Mouse (Mus musculus) 3134 (cell line): Measurements from ENCODE around the gene Mgat4e.
"Not testable (repeated sequence)": the region's sequence is repeated elsewhere in the genome, so short reads cannot be mapped to it uniquely, and the experiment has no call there.

ENCODE experiments used
- DNase-seq: peaks from one replicate; pipeline ENCODE4 v3.0.0-alpha.2; 2011; ENCODE audit warnings: low spot score; ENCODE audit not compliant: insufficient read length; ENCODE audit errors: extremely low read depth

Gene Mgat4e

DNA sequence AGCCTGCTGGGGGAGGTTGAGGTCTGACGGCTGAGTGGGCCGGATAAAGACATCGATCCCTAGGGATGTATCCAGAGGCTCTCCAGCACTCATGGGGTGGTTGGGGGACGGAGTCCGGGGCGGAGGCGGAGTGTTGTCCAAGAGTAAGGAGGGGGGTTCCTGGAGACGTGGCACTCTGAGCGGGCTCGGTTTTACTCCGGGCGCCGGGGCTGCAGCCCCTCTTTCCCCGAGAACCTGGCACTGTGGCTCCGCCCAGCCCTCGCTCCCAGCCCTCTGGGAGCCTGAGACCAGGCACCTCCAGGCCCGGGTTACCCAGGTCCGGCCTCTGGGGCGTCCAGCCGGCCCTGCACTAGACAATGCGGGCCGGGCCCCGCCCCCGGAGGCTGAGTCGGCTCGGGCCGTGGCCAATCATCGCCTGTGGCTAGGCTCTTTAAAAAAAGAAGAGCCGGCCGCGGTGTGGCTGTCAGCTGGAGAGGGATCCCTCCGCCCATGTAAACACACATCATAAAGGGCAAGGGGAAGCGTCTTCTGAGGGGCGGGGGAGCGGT, 7.3 kb upstream of the Mgat4e start:
- DNase-seq: peak; percentile 89

DNA sequence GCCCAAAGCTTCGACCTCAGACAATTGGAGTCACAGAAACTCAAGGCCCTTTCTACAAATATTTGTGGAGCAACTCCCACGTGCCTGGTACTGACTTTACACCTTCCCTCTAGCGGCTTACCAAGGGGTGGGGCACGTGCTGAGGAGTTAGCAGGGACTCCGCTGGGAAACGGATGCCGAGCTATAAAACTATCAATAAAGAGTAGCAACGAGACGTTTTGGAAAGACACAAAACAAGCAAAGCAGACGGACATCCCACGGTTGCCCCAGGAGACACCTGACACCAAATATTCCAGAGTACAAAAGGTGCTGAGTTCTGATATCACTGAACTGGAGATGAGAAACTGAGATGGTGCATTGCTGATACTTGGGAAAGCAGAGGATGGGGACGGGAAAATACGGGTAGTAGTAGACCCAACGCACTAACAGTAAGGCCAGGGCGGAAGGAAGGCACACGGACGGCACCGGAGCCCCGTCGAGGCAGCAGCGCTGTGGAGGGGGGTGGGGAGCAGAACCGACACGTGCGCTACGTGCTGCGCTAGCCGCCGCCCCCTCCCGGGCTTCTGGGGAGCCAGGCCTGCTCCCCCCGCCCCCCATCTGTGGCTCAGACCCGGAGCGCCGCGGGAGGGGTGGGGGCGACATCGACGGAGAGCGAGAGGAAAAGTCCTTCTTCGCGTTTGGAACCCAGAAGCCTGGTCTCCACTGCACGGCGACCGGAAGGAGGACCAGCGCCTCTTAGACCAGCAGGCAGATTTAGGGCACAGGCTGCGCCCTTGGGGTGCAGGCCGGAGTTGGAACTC, 6.6 kb upstream of the Mgat4e start:
- DNase-seq: peak; percentile 9

DNA sequence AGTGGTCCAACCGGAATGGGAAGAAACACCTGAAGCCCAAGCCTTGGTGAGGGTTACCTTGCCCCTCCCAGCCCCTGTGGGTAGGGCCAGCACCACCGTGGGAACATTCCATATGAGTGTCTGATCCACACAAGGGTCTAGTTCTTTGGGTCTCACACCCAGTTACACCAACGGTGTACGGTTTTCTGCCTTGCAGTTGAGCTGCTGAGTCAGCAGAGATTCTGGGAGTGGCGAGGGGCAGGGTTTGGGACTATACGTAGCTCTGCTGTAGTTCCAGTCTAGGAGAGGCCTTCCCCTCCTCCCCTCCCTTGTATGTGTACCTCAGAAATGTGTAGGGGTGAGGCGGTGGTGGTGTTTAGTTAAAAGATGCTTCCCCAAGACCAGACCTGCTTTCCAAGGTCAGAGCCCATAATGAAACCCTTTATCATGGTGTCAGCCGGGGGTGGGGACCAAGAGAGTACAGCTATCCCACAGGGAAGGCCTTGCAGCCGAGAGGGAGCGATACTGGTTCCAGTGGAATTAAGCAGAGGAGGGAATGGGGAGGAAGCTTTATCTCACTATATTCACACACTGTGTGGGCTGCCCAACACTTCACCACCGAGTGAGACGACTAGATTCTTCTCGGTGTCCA, 5.9 kb upstream of the Mgat4e start:
- no peak for DNase-seq

DNA sequence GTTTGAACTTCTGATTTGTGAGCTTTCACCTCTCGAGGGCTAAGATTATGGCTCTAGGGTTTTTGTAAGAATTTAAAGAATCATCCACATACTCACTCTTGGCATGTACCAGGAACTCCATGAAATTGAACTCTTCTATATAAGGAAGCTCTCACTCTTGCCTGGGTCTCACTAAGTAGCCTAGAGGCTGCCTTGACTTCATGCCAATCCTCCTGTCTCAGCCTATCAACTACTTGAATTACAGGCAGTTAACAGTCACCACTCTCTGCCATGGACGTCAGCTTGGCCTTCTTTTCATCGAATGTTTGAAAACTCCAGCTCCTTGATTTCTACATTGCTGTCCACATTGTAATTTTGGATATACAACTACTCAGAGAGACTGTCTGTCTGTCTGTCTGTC, 2.9 kb upstream of the Mgat4e start:
- DNase-seq: no peak

DNA sequence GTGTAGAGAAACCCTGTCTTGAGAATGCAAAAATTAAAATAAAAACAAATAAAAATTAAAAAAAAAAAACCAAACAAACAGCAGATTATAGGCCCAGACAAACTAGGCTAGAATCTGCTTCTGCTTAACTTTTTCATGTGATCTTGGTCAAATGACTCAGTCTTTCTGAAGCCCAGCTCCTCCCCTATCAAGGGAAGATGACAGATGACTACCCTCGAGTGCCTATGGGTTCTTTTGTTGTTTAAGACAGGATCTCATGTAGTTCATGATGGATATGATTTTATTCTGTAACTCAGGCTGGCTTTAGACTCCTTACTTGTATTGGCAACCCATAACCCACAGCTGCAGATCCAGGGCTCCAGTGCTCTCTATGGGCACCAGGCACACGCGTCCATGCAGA, 2.4 kb upstream of the Mgat4e start:
- no peak for DNase-seq

DNA sequence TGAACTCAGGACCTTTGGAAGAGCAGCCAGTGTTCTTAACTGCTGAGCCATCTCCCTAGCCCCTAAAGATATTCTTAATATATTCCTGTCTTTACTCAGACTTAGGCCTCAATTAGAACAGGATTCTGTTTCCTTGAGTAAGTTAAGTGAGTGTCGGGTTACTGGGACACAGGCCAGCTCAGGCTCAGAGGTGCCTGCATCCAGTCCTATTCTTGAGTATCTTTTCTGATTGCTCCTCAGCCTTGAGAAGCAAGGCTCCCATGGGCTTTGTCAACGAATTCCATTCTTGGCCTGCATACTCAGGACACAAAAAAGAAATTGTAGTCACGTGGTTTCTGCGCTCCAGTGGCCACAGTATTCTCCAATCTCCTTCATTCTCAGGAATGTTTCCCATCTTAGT, 1.3 kb downstream of the Mgat4e start:
- no peak for DNase-seq

DNA sequence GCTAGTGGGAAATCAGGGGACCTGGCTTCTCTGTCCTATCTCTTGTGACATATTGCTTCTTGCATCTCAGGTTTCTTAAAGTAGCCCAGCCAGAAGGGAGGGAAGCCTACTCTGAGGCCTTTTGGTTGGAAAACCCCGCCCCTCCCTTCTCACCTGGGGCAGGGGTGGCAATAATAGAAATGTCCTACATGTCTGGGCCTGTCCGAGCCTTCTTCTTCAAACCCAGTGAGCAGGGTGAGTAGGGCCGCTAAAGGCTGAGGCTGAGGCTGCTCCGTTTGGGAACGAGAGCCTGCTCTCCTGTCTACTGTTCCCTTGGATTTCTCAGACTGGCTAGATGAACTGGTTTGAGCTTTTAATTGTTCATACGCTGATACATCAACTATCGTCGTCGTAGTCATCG, 8.9 kb downstream of the Mgat4e start:
- DNase-seq: no peak

DNA sequence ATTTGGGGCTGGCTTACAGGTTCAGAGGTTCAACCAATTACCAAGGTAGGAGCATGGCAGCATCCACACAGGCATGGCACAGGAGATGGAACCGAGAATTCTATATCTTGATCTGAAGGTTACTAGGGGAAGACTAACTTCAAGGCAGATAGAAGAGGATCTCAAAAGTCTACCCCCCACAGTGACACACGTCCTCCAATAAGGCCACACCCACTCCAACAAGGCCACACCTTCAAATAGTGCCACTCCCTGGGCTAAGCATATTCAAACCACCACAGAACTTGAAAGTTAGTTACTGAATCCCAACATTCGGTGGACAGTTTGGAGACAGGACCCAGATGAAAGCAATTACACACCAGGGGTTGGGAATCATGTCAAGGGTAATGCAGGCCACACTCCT, 14.0 kb downstream of the Mgat4e start:
- DNase-seq: no peak

DNA sequence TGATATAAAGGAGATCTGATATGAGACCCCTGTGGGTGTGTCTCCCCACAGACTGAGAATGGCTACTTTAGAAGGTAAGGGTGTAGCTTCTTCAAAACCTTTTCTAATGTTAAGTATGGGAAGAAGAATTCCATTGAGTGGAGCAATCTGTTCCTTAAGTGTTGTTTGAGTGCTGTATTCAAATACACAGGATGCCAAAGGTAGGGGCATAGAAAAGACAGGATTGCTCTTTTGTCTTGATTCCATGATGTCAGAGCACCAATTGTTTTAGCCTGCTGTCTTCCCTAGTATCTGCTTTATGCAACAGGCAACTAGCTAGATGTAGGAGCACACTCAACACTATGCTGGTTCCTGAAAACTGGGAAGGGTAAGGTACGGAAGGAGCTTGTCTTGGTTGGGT, 14.4 kb downstream of the Mgat4e start:
- no peak for DNase-seq

DNA sequence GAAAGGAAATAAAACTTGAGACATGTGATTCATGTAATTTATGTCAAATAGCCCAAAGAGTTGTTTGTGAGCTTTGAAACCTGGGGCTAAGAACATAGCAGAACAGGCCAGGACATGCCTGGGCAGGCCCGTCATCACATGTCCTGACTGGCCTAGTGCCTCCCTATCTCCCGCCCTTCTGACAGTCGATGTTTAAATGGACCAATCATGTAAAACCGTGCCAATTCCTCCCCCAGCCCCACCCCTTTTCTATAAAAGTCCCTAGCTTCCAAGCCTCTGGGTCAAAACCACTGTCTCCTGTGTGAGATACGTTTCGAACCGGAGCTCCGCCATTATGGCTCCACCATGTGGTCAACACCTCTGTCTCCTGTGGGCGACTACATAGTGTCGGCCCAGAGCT, 15.8 kb downstream of the Mgat4e start:
- not testable (repeated sequence) for DNase-seq

DNA sequence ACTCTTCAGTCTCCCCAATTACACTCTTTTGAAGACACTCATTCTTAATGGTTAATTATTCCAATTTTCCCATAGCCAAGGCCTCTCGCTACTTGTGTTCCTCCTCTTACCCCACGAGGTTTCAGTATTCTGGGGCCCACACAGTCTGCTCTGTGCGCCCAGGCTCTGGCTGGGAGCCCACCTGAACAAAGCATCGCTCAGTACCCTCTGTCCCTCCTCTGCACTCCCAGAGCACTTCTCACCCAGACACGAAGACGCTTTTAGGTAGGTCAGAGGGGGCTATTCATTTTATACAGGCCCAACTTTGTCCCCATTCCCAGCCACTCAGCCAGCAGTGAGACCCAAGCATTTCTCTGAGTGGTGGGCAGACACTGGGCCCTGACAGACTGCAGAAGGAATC, 18.9 kb downstream of the Mgat4e start:
- no peak for DNase-seq

DNA sequence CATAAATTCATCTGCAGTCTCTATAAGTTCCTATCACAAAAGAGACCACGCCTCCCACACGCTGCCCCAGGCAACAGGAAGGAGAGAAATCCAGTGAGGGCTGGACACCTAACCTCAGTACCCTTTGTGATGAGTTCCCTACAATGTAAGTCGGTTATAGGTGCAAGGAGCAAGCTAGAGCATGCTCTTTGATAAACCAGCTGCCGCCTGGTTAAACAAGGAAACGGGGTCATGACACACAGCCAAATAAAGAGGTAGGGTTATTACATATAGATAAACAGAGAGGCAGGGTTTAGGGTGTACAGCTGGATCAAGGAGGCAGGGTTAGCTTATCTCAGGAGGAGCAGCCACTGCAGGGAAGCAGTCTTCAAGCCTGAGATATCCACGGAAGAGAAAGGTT, 22.7 kb downstream of the Mgat4e start:
- DNase-seq: no peak

DNA sequence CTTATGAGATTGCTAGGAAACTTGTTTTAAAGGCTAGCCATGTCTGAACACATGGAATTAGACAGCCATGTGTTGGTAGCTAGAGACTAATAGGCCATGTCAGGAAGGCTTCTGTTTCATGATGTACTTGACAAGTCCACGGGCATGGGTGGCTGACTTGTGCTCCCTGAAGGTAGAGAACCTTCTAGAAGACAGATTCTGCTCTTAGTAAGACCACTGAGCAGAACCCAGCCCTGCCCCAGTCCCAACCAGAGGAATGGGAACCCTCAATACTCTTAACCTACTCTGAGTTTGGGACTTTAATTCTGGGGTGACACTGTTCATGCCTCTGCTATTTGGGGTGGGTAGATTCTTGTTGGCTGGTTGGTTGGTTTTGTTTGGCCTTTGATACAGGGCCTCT, 24.5 kb downstream of the Mgat4e start:
- DNase-seq: no peak

DNA sequence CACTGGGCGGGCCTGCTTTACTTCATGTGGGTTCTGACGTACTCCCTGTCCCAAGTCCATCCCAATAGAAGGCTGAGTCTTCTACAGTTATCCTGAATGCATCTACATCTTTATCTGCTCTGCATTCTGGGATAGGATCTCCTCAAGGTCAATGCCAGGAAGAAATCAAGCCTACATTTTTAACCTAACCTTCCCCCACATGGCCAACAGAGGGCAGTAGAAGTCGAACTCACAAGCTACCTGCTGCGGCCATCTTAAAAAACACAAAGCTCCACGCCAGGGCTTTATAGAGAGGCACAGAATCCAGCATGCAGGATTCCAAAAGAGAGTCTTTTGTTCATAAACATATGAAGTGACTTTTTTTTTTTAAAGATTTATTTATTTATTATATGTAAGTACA, 25.1 kb downstream of the Mgat4e start:
- no peak for DNase-seq

DNA sequence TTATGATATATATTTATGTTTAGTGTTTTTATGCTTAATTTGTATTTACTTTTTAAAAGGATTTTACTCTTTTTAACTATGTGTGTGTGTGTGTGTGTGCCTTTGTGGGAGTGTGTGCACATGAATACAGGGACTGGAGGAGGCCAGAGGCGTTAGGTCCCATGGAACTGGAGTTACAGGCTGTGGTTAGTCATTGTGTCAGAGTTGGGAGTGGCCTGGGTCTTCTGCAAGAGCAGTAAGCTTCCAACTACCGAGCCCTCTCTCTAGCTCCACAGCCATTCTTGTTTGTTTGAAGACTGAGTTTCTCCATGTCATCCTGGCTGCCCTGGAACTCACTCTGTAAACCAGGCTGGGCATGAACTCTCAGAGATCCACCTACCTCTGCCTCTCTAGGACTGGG, 27.2 kb downstream of the Mgat4e start:
- no peak for DNase-seq

DNA sequence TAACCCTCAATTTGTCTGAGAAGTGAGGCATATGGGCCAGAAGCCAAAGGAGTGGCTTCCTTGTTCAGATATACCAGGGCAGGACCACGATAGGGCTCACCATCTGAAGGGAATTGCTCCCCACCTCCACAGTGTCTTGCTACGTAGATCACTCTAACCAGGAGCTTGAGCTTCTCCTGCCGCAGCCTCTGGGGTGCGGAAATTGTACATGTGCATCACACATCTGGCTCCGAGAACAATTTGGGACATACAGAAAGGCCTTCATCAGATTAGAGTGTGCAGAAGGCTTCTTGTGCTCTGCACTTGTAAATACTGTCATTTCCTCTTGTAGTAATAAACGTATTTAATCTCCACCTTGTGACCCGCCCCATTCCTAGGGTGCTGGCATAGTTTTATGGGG, 28.3 kb downstream of the Mgat4e start:
- no peak for DNase-seq

DNA sequence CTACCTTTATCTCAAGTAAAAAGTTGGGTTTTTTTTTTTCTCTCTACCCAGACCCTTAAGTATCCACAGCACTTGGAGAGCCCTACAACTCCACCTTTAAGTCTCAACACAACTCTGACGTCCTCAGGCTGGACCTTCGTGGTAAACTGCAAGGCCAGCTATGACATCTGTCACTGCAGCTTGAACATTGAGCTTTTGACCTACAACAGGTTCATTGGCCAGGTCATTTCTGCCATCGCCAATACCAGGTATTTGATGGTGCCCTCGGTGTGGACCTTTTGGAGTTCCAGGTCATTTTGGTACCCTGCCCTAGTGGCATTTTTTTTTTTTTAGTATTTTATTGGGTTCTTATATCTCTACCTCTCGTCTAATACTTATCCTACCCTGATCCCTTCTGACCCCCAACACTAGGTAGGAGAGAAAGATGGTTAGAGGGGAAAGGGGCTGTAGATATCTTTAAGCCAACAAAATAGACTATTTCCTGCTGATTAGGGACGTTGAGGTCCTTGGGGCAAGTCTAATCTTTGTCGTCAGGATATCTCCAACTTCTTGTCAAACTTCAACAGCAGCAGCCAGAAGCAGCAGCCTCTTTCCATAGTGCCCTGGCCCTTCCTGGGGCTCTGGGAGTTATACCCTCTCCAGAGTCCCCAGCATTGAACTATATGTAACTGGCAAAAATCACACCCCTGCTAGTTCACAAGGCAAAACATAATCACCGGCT, 29.3 kb downstream of the Mgat4e start:
- DNase-seq: no peak

DNA sequence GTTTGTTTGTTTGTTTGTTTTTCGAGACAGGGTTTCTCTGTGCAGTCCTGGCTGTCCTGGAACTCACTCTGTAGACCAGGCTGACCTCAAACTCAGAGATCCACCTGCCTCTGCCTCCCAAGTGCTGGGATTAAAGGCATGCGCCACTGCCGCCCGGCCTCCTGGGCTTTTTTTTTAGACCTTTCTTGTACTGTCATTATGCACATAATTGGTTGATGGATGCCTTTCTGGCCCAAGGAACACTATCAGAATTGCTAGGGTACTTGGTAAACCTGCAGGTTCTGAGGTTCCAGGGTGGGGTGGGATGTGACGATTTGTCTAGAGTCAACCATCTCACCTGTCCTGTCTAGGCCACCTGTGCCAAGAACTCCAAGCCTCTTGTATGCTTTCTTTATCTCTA, 30.3 kb downstream of the Mgat4e start:
- DNase-seq: not testable (repeated sequence)

DNA sequence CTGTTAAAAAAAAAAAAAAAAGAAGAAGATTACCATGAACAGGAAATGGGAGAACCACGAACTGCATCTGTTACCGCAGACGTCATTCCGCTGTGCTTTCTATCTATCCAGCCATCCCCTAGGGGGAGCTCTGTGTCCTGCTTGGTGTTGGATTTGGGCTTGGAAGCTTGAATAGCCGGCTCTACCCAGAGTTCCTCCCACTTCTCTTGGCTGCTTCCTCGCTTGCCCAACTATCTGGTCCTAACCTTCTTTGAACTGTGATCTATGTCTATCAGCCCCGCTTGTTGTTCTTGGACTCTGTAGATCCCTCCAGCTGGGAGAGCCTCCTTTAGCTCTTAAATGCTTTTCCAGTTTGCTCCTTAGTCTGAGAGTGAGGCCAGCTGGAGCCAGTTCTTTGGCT, 30.8 kb downstream of the Mgat4e start:
- peak; percentile 14 for DNase-seq

DNA sequence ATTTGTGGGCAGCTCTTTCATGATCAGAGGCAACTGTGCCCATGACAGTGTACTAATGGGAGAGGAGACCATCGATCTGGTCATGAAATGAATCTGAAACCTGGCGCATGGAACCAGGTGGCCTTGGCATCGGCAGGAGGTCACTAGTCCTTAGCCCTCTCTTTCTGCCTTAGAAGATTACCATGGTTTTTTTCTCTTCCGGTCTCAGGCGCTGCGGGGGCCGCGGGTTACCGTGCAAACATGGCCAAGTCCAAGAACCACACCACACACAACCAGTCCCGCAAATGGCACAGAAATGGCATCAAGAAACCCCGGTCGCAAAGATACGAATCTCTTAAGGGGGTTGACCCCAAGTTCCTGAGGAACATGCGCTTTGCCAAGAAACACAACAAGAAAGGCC, 31.6 kb downstream of the Mgat4e start:
- DNase-seq: not testable (repeated sequence)

DNA sequence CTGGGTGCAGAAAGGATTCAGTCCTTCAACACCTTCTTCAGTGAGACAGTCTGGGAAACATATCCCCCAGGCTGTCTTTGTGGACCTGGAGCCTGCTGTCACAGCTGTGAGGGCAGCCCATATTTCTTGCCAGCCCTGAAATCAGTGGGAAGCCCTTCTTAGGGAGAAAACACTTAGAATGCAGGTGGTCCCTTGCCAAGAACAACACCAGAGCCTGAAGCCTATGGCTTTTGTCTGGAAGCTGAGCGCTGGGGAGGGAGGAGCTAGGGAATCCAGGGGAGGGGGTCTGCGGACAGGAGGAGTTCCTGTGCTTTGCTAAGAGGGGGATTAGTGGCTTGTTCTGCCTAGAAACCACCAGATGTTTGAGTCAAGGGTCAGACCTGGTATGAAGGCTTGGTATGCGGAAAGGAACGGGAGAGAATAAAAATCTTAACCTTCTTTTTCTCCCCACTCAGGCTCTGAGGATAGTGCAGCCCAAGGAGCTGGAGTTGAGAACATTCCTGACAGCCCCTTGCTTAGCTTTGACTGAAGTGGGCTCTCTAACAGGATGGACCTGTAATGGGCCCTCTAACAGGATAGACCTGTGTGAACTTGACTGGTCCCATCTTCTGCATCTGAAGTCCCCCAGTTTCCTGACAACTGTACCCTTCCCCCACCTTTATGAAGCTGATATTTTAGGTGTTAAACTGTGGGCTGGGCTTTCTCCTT, 32.8 kb downstream of the Mgat4e start:
- no peak for DNase-seq
